Mouse (Mus musculus) layer of hippocampus, postnatal 36 days (tissue): Measurements from ENCODE around the gene Amd1. TPM values are rescaled to one million over a fixed set of nuclear protein-coding genes. Genes with fewer than 3 reads are reported as not detected.

Source experiments
- DNase-seq, 2 experiments: peaks; one replicate each; pipeline ENCODE4 v3.0.0; 2022
- total RNA-seq, 2 experiments: library from RNA; stranded (reverse); gene quantifications; 2 replicates each; pipeline ENCODE4 v1.2.3; 2021

Gene Amd1
- total RNA-seq, 2 experiments from 2014 or later, result 90.1 to 92.0 TPM

DNA sequence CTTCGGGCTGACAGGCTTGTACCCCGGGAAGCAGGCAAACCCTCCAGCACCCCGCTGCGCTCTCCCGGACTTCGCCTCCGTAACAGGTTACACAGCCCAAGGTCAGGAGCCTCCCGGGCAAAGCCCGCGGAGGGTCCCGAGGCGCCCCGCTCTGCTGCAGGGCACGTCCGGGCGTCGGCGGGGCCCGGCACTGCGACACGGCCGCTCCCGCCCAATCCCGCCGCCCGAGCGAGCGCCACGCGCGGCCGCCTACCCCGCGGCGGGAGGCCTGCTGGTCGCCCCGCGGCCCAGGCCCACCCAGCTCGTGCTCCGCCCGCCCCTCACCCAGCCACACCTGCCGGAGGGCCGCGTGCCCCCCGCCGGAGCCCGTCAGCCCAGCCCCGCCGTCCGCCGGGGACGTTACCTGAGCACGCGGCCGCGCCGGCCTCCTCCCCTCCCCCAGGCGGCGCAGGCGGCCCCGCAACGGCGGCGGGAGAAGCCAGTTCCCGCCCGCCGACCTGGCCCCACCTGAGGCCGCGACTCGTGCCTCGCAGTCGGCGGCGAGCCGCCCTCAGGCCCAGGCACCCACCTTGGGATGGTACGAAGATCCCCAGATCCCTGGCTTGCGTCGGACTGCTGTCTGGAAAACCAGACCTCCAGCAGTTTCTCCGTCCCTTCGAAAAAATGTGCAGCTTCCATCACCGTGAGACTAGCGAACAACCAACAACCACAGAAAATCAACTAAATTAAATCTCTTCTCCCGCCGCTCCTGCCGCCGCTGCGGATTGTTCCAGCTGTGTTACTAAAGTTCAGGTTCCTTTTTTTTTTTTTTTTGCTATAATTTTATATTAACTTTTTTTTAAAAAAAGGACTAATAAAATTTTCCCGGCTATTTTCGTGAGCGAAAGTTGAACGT lies 558 bp downstream of the Amd1 start:
- DNase-seq, result peak; percentile 36 to 45

DNA sequence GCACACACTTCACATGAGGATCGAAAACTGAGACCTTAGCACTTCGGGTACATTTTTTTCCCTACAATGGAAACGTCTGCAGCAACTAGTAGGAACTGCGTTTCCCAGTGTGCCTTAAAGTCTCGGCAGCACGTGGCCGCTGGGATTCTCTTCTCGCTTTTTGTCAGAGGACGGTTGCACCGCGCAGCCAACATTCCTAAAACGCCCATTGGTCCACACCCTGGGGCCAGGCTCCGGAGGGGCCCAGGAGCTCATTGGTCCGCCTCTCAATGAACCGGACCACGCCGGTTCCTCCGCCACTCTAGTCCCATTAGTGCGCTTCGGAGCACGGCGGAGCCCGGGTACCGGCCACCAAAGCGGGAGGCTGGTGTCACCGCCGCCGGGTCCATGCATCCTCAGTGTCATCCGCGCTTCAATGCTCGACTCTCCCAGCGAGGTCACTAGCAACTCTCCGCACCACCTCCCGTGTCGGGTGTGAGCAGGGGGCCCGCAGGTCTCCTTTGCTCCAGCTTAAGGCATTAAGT lies 1.3 kb downstream of the Amd1 start:
- DNase-seq, result peak; percentile 76 to 77

DNA sequence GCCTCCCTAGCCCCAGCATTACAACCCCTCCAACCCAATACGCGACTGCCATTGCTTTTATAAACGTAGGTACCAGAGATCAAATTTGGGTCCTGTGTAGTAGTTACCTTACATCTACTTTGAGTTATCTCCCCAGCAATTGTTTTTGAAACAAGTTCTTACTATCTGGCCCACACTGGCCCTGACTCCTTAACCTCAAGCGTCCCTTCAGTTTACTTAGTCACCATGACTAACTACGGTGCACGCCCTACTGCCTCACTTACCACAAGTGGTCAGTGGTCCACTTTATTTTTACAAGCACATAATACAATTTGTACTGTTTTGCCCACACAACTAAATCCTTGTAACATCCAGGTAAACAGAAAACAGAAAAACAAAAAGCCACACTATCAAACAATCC lies 9.3 kb downstream of the Amd1 start:
- no peak for DNase-seq

DNA sequence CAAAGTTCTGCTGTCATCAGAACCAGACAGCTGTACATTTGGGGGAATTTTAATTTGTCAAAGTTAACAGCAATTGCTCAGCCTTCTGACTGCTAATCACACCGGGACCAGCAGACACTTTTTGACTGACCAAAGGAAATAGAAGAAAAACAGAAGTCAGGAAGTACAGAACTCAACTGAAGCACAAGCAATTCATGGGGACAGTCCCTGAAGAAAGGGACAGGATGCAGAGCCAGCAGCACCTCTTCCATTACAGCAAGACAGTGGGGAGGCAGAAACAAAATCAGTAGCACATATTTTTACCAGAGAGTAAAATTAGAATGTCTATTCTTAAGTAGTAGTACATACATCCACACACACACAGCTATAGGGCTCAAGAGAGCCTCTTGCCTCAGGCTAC lies 15.2 kb downstream of the Amd1 start:
- no peak for DNase-seq

DNA sequence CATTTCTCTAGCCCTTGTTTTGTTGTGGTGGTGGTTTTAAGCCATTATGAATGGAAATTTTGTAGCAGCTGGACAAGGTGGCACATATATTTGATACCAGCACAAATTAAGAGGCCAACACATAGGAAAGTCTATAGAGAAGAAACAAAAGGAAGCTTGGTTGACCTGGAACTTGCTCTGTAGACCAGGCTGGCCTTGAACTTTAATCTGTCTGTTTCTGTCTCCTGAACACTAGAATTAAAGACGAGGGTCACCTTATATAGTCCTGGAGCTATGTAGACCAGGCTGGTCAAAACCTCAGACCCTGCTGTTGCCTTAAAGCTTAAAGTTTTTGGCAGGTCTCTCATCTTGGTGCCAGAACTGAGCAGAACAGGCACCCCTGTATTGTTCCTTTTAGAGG lies 16.4 kb downstream of the Amd1 start:
- no peak for DNase-seq

DNA sequence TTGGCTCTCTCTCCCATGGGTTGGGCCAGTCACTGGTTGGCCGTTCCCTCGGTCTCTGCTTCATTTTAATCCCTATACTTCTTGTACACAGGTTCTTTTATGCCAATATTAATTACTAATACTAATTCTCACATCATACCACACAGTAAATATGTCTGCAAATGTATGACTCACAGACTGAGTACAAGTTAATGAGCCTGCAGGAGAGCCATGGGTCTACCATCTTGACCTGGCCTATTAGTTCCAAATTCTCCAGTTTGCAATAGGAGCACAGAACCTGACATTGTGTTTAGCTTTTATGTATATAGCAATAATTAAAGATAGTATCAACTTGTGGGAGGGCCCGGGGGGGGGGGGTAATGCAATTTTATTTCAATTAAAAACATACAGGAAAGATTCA lies 17.0 kb downstream of the Amd1 start:
- DNase-seq, result no peak

DNA sequence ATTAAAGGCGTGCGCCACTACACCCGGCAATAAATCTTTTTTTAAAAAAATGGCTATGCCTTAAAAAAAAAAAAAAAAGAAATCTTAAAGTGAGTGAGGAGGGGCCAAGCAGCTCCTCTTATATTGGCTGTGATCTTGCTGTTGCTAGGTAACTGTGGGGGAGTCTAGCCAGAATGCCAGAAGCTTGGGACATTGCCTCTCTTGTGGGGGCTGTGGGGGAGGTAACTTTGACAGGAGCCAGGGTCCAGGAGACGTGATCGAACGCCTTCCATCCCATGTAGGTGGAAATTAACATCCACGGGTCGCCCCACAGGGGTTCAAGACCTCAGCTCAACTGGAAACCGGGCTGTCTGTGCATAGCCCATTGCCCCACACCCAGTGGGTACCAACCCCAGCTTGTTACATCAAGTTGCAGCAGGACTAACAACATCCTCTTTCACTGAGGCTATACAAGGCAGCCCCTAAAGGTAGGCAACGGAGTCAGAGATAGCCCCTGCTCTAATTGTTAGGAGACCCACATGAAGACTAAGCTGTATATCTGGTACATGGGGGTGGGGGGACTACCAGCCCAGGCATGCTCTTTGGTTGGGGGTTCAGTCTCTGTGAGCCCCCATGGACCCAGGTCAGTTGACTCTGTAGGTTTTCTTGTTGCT lies 17.7 kb downstream of the Amd1 start:
- DNase-seq, result peak; percentile 22 to 42

DNA sequence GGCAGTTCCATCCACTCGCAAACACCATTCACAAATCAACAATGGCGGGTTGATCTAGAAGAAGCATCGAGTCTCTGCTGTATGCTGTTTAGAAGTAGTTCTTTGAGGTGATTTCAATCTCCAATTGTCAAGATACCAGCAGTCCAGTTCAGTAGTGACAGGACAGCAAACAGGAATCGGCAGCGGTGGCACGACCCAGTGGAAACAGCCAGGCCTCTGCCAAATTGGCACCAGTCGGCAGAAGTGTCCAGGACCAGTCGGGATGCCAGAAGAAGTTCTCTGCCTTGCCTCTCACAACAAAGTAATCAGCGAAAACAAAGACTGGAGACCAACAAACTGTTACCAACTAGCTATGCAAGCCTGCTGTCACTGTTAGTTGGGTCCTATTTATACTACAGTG lies 18.4 kb downstream of the Amd1 start:
- DNase-seq, result no peak

DNA sequence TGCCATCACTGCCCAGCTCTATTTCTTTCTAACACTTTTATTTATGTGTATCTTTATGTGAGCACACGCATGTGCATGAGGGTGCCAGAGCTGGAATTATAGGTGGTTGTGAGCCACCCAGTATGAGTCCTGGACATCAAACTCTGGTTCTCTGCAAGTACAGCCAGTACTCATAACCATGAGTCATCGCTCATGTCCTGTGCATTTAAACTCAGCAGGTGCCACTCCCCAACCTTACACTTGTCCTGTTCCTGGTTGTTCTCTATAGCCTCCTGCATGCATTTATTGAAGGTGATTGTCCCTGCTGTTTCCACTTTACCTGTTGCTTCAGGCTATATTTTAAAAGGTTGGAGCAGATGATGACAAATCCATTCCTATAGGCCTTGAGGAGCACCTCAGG lies 20.4 kb downstream of the Amd1 start:
- DNase-seq, result no peak

DNA sequence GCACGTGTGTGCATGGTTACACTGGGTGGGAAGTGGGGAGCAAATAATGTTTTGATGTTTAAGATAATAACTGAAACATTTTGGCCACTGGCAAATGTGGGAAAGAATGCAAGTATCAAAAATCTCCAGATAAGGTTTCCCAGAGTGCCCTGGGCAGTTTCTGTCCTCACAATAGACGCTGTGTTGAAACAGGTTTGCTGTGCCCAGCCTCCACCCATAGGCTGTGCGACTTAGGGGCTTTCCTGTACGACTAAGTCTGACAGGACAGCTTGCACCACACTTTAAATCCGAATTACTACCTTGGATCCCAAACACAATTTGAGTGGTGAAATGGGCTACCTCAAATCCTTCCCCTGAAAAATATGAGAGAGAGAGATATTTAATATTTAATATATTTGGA lies 23.7 kb downstream of the Amd1 start:
- no peak for DNase-seq

DNA sequence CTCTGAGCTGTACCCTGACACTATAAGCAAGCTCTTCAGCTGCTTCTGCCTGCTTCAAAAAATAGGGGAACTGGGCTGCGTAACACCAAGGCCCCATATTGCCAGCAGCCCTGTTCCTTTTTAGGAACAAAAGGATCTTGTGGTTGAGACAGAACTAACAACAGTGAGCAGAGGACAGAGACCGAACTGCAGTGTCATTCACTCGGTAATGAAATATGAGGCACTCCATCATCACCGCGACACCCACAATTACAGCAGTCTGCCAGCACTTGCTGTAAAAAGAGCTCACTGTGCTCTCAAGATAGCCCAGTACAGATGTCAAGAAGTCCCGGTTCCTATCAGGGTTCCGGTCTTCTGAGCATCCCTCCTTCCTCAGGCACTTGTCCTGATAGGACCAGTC lies 26.0 kb downstream of the Amd1 start:
- no peak for DNase-seq

DNA sequence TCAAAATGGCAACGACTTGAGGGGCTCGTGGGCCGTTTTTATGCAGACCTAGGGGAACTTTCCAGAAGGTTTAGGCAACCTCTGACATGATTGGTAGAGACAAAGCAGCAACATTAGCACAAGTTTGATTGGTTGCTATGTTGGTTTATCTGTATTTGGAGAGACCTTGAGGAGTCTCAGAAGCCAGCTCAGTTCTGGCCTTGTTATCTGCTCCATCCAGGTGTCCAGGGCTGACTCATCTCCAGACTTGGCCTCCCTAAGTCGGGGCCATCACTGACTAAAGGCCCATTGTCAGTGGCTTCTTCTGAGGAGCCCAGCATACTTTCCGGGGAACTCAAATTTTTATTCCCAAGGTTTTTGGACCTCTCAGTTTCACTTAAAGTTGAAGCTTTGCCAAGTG lies 28.0 kb downstream of the Amd1 start:
- DNase-seq, result no peak

DNA sequence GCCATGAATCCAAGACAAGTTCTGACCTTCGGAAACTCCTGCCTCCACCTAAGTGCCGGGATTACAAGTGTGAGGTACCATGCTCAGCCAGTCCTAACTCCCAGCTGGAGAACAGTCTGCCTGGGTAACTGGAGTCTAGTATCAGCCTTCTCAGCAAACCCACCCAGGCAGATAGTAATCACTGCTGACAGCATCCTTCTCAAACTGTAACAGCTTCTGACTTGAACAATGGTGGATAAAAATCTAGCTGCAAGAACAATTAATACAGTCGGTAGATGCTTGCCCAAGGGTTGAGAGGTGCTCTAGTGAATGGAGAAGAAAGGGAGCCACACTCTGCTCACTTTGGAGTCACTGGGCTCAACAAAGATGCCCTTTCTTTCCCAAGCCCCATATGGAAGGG lies 30.8 kb downstream of the Amd1 start:
- DNase-seq, result no peak

DNA sequence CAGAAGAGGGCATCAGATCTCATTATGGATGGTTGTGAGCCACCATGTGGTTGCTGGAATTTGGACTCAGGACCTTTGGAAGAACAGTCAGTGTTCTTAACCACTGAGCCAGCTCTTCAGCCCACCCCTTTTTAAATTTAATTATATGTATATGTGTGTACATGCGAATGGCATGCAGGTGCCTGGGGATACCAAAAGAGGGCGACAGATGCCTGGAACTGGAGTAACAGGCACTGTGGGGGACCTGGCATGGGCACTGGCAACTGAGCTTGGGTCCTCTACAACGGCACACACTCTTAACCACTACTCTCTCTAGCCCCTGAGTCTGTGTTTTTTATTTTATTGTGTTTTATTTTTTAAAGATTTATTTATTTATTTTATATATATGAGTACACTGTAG lies 37.1 kb downstream of the Amd1 start:
- no peak for DNase-seq

DNA sequence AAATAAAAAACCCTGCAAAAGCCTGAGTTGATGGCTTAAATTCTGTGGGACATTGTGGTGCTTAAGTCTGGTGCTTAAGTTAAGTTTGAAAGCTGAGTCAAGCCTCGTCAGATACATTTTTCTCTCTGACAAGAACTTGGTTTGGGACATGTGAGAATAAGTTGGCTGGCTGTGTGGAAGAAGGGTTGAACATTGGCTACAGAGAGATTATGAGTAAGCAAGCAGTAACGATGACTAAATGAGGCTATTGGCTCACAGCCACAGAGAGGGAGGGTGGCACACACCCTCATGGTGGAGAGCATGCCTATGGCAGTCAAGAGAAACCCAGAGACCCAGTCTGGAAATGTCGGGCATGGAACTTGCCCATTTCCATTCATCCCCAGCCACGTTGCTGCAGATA lies 38.3 kb downstream of the Amd1 start:
- no peak for DNase-seq

DNA sequence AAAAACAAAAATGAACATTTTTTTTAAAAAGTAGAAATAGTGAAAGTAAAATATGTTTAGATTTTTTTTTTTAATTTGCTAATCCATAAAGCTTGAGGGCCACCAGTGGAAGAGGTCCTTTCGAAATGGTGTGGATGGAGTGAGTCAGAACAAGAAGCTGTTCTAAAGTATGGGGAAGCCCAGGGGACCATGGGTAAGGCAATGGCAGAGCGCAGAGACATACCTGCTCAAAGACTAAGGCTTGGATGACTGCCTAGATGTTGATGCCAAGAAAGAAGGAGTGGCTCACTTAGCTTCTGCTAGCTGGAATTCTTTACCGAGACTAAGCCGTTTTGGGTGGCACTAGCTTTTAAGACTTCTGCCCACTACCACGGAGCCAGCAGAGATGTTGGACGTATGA lies 39.8 kb downstream of the Amd1 start:
- no peak for DNase-seq

DNA sequence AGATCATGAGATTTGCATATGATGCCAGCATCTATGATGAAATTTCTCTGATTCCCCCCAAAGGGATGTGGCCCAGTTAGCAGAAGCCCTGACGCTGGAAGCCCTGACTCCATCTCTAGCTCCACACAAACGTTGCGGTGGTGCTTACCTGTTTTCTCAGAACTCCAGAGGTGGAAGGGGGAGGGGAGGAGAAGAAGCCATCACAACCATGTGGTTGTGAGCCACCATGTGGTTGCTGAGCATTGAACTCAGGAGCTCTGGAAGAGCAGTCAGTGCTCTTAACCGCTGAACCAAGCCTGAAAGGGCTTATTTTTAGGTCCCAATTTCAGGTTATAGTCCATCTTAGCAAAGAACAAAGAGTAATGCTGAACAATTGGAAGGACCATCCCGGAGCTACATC lies 41.7 kb downstream of the Amd1 start:
- DNase-seq, result no peak

DNA sequence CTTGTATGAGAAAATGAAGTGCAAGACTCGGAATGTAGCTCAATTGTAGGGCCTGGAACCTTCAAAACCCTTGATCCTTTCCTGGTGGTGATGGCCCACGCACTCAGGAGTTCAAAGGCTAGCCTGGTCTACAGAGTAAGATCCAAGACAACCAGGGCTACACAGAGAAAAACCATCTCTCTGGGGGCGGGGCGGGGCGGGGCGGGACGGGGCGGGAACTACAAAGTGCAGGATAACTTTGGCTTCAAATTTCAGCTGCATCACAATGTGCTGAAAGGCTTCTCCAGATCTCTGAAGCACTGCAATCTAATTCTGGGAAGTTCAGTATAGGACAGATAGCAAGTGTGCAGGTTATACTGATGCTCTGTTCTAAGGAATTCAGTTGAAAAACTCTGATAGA lies 42.4 kb downstream of the Amd1 start:
- no peak for DNase-seq

DNA sequence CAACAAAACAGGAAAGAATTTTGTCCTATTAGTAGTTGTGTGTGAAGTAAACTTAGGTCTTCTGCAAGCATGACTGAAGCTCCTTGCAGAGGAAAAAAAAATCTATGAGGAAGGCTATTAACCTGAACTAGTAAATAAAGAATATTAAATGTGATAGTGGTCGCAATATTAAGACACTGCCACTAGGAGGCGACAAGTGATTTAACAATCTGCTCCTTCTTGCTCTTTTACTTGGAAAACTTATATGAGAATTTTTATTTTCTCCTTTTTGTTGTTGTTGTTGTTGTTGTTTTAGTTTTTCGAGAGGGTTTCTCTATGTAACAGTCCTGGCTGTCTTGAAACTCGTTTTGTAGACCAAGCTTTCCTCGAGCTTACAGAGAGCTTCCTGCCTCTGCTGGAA lies 43.0 kb downstream of the Amd1 start:
- DNase-seq, result peak in 1 of 2 experiments; percentile 18

DNA sequence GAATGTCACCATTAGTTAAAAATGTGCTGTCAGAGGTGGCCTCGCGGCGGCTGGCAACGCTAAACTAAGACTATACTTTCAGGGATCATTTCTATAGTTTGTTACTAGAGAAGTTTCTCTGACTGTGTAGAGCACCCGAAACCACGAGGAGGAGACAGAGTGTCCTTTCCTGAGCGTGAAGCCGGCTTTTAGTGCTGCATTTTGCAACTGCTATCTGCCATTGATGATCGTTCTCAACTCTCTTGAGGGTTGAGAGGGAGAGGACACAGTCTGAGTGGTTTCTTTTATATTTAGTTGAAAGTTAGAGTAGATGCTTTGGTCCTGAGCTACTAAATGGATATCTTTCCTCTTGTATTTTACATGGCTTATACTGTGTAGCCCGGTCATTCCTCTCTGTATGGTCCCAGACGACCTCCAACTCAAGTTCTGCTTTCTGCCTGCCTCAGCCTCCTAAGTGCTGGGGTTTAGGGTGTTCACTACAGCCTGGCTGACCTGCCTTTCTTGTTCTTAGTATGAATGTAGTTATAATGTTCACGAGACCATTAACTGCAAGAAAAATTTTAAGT lies 43.5 kb downstream of the Amd1 start:
- peak in 1 of 2 experiments; percentile 34 for DNase-seq

DNA sequence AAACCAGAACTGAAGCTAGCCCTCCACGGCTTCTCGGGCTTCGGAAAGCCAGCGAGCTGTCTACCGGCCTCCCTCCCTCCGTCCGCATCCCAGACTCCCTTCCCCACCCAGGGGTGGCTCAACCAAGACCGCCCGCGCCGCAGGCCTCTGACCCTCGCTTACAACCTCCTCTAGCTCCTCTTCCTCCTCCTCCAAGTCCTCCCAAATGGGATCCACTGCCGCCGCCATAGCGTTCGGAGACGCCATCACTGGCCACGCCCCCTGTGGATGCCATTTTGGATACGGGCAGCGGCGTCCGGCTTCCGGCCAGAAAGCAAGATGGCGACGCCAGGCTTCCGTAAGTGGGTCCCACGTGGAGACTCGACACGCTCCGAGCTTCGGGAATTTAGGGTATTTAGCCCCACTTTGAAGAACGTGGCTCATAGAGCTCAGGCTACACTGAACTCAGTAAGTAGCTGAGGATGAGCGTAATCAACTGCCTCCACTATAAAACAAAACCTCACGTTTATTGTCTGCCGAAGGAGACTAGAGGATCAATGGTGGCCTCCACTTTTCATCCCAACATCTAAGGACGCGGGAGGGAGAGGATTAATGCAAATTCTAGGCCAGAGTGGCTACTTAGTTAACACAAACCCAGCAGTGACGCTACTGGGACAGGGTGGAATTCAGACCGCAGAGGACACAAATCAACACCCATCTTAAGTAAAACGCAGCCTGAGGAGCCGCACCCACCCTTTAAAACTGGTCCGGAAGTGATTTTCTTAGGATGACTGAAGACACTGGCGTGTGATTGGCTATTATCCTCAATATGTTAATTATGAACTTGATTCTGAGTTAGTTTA lies 44.4 kb downstream of the Amd1 start, which contains the start of gene Gtf3c6:
TSS of gene Gtf3c6 (minus strand) at position 695 of the 842 bp plus-strand sequence.
- peak; percentile 92 to 94 for DNase-seq

DNA sequence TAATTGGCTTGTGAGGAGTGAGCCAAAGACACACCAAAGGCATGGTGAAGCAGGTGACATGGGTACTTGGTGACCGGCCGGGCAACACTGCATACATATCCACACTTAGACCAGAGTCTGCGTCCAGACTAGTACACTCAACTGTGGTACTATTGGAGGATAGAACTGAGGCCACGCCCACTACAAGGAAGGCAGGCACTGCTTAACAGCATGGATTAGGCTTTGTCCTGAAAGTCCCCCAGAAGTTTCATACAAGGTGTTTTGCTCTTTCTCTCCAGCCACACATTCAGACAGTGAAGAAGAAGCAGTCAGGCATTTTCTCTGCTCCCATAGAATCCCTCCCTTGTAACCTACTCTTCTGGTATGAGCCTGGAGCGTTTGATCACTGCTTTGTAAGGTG lies 45.3 kb downstream of the Amd1 start:
- DNase-seq, result no peak

DNA sequence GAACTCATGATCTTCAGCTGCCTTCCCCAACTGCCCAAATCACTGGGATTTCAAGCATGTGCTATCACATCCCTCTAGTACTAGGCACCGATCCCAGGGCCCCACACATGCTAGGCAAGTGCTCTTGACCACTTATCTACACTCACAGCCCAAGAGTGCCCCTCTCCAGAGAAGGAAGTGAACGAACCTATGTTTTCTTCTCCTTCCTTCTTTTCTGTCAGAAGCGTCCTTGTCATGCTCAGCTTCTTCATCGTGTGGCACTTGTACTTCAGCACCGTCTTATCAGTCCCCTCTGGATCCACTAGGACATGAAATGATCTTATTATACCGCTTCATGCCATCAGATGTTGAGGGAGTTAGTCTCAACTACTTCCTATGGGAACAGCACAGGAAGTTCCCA lies 51.0 kb downstream of the Amd1 start:
- DNase-seq, result no peak
